Mouse (Mus musculus) forebrain, embryonic 15.5 days (tissue): ENCODE results near the gene Cd3g. TPM values are rescaled to one million over a fixed set of nuclear protein-coding genes. Genes with fewer than 3 reads are reported as not detected.
A peak's percentile ranks its signal among the peaks of the same experiment; 100 is the strongest.

Source experiments
- ATAC-seq: fragments of 200-750 bp; cut with Nextera tagmentation; replicated peaks from 2 replicates; pipeline ENCODE4 v1.8.0; 2017; ENCODE audit warnings: mild to moderate bottlenecking, moderate TSS enrichment, moderate library complexity
- H3K27ac ChIP-seq: fragments of 300-500 bp; sonication (generic); replicated peaks from 2 replicates; pipeline ENCODE4 v1.5.1; 2015; ENCODE audit warnings: mild to moderate bottlenecking, inconsistent platforms
- H3K27me3 ChIP-seq: fragments of 300-500 bp; sonication (generic); 2 replicates; pipeline ENCODE4 v1.6.1; 2015; ENCODE audit warnings: inconsistent platforms
- H3K36me3 ChIP-seq: fragments of 300-500 bp; sonication (generic); 2 replicates; pipeline ENCODE4 v1.6.1; 2015; ENCODE audit warnings: mild to moderate bottlenecking, inconsistent platforms
- H3K4me1 ChIP-seq: fragments of 300-500 bp; sonication (generic); 2 replicates; pipeline ENCODE4 v1.6.1; 2015; ENCODE audit warnings: inconsistent platforms
- H3K4me2 ChIP-seq: fragments of 300-500 bp; sonication (generic); replicated peaks from 2 replicates; pipeline ENCODE4 v1.6.1; 2015; ENCODE audit warnings: mild to moderate bottlenecking, inconsistent platforms
- H3K4me3 ChIP-seq: fragments of 300-500 bp; sonication (generic); 2 replicates; pipeline ENCODE4 v1.5.1; 2015; ENCODE audit warnings: mild to moderate bottlenecking, inconsistent platforms
- H3K9ac ChIP-seq: fragments of 300-500 bp; sonication (generic); replicated peaks from 2 replicates; pipeline ENCODE4 v1.6.1; 2015; ENCODE audit warnings: mild to moderate bottlenecking, inconsistent platforms
- H3K9me3 ChIP-seq: fragments of 300-500 bp; sonication (generic); 2 replicates; pipeline ENCODE4 v1.6.1; 2016; ENCODE audit warnings: inconsistent platforms
- WGBS: fragments of 180-500 bp; shearing (Covaris S2); methylation state at CpG from one replicate; pipeline ENCODE4 v1.1.7; 2015; ENCODE audit warnings: mixed read lengths; 5-methylcytosine and 5-hydroxymethylcytosine counted together
- polyA plus RNA-seq: library from polyadenylated mRNA; unstranded; fragments of >200 nt; fragmentation: Nextera tagmentation; extraction: Ambion mirVana; gene quantifications from 2 replicates; pipeline ENCODE4 v1.2.1, GENCODE M21; 2015

Cd3g gene
- polyA plus RNA-seq, 1 experiment from 2014 or later = not detected

DNA sequence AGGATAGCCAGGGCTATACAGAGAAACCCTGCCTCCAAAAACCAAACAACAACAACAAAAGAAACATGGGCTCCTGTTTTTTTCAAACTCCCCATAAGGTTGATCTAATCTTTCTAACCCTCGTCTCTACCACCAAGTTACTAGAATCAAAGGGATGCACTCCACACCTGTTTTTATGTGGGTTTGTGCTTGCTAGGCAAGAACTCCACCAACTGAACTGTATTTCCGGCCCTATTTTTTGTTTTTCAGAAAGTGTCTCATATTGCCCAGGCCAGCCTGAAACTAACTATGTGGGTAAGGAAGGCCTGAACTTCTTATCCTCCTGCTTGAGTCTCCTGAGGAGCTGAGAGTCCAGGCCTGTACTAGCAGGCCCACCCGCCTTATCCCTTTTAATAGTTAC, 25.8 kb downstream of the Cd3g start:
- no peaks in the 10 kb centered on the region for H3K9me3 ChIP-seq
- no peak for ATAC-seq
- H3K4me1 ChIP-seq = no peaks in the 10 kb centered on the region
- peaks cover 88% of the 10 kb centered on the region for H3K36me3 ChIP-seq
- no peak overlapping the region for H3K27ac ChIP-seq
- no peaks in the 10 kb centered on the region for H3K27me3 ChIP-seq
- WGBS = 87% methylated on average over 3 of the region's 3 CpGs
- H3K4me2 ChIP-seq = no peak overlapping the region
- H3K4me3 ChIP-seq = no peak overlapping the region
- H3K9ac ChIP-seq = no peak overlapping the region

DNA sequence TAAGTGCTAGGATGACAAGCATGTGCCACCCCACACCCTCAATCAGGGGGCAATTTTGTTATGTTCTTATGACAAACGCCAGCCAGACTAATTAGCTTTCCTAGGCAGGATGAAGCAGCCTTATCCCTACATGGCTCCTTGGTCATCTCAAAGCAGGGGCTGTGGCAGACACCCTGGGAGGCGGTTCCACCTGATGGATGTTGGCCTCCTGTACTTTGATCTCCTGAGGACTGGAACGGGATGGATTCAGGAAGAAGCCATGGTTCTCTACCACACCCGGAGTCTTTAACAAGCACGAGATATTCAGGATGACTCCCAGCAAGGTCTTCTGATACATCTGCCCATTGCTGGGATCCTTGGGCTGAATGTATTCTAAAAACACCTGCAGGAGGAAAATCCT, 32.4 kb downstream of the Cd3g start:
- H3K4me2 ChIP-seq = no peak overlapping the region
- 89% methylated on average over 5 of the region's 5 CpGs for WGBS
- H3K9ac ChIP-seq = no peak overlapping the region
- no peak overlapping the region for H3K27ac ChIP-seq
- H3K27me3 ChIP-seq = no peaks in the 10 kb centered on the region
- H3K4me1 ChIP-seq = no peaks in the 10 kb centered on the region
- peaks cover 93% of the 10 kb centered on the region for H3K36me3 ChIP-seq
- H3K9me3 ChIP-seq = no peaks in the 10 kb centered on the region
- H3K4me3 ChIP-seq = no peak overlapping the region
- ATAC-seq = no peak

DNA sequence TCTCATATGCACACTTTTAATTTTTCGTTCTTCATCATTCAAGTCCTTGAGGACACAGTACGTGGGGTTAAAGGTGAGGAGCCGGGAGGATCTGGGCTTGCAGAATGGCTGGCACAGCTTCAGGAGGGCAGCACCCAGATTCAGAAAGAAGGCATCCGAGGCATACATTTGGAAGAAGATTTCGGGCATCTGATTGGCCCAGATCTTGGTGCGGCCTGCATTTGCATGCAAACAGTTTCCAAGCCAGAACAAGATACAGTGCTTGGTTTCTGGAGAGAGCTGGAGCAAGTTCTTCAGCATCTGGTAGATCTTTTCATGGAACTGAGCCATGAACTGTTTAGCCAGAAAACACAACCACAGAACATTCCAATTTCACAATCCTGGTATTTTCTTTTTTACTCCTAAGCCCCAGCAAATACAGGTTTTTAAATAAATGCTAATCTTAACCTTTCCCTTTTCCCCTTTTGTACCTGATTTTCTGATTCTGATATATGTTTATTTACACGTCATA, 34.0 kb downstream of the Cd3g start:
- Histone ChIP-seq H3K4me1 (no peaks in the 10 kb centered on the region), H3K4me2 (no peak overlapping the region), H3K36me3 (peaks cover 93% of the 10 kb centered on the region), H3K9me3 (no peaks in the 10 kb centered on the region), H3K27ac (no peak overlapping the region), H3K4me3 (no peak overlapping the region), H3K27me3 (no peaks in the 10 kb centered on the region), H3K9ac (no peak overlapping the region)
- ATAC-seq = no peak
- WGBS = 90% methylated on average over 7 of the region's 7 CpGs

DNA sequence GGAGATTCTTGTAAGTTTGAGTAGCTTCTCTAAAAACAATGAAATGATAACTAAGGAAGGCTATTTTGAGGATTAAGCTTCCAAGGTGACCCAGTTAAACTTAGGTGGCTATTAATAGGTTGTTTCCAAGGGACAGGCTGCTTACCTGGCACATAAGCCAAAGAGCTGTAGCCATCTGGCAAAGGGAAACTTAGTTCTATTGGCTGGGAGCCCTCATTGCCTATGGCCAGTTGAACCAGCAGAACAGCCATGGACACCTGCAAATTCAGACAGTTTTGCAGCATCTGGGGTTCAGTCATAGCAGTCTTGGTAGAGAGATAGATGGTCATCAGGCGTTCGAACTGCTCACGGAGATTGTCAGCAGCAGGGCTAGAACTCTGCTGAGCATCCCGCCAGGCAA, 37.8 kb downstream of the Cd3g start:
- no peak overlapping the region for H3K4me2 ChIP-seq
- no peaks in the 10 kb centered on the region for H3K27me3 ChIP-seq
- H3K9me3 ChIP-seq = no peaks in the 10 kb centered on the region
- H3K9ac ChIP-seq = no peak overlapping the region
- no peak overlapping the region for H3K27ac ChIP-seq
- H3K4me1 ChIP-seq = no peaks in the 10 kb centered on the region
- no peak overlapping the region for H3K4me3 ChIP-seq
- peaks cover 91% of the 10 kb centered on the region for H3K36me3 ChIP-seq
- no peak for ATAC-seq
- 95% methylated on average over 4 of the region's 4 CpGs for WGBS

DNA sequence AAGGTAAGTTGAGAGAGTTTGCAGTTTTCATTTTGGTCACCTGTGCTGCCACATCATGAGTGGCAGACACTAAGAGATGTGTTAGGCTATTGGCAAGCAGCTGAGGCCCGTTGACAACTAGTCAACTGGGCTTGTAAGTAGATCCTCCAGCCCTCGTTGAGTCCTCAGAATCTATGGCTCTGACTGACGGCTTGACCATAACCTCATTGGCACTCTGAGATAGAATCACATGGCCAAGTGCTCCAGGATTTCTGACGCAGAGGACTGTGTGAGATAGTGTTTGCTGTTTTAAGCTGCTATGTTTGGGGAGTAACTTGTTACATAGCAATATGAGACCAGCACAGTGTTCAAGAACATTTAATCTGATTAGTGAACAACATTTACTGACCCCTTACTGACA, 38.5 kb downstream of the Cd3g start:
- Histone ChIP-seq H3K4me3 (no peak overlapping the region), H3K36me3 (peaks cover 91% of the 10 kb centered on the region)

DNA sequence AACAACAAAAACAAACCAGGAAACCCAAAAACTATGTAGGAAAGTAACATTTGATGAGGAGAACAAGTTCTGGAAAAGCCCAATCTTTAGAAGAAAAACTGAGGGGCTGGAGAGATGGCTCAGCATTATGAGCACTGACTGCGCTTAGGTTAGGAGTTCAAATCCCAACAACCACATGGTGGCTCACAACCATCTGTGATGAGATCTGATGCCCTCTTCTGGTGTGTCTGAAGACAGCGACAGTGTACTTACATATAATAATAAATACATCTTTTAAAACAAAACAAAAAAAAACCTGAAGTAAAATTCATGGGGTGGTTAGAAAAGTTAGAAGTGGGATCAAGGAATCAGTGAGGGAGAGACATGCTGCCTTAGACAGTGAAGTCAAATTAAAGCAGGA, 58.7 kb downstream of the Cd3g start:
- 67% methylated on average over 2 of the region's 2 CpGs for WGBS
- Histone ChIP-seq H3K27ac (peak overlapping the region; percentile 97), H3K27me3 (no peaks in the 10 kb centered on the region), H3K4me2 (peak overlapping the region; percentile 90), H3K9ac (no peak overlapping the region), H3K36me3 (peaks cover under 1% of the 10 kb centered on the region; the same call in 1 of the 2 replicates), H3K4me1 (peaks cover 22% of the 10 kb centered on the region), H3K9me3 (no peaks in the 10 kb centered on the region), H3K4me3 (peak overlapping the region; percentile 99)
- no peak for ATAC-seq

More for the DNA sequence above, 38.5 kb downstream of the Cd3g start:
- no peaks in the 10 kb centered on the region for H3K9me3 ChIP-seq
- no peaks in the 10 kb centered on the region for H3K4me1 ChIP-seq
- no peak overlapping the region for H3K9ac ChIP-seq
- H3K27me3 ChIP-seq = no peaks in the 10 kb centered on the region
- no peak overlapping the region for H3K4me2 ChIP-seq
- no peak overlapping the region for H3K27ac ChIP-seq
- no peak for ATAC-seq
- 88% methylated on average over 4 of the region's 4 CpGs for WGBS

DNA sequence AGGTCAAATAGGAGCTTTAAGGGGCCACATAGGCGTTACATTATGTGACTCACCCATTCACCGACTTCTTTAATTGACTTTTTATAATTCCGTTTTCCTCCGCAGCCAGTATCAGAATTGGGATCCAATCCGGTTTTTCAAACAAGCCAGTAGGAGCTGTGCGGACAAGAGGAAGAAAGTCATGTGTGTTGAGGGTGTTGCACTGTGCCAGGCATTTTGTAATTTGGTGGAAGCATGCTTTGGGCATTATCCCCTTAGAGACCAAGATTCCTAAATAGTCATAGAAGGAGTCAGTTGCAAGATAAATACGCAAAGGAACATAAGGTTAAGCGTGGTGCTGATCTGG, 59.1 kb downstream of the Cd3g start:
- peak overlapping the region; percentile 97 for H3K27ac ChIP-seq
- H3K9ac ChIP-seq = peak overlapping the region; percentile 96
- H3K27me3 ChIP-seq = no peaks in the 10 kb centered on the region
- H3K4me3 ChIP-seq = peak overlapping the region; percentile 99
- peak overlapping the region; percentile 90 for H3K4me2 ChIP-seq
- H3K4me1 ChIP-seq = peaks cover 22% of the 10 kb centered on the region
- H3K36me3 ChIP-seq = no peaks in the 10 kb centered on the region
- ATAC-seq = peak; percentile 92
- no peaks in the 10 kb centered on the region for H3K9me3 ChIP-seq
- WGBS = under 1% methylated on average over 8 of the region's 8 CpGs

DNA sequence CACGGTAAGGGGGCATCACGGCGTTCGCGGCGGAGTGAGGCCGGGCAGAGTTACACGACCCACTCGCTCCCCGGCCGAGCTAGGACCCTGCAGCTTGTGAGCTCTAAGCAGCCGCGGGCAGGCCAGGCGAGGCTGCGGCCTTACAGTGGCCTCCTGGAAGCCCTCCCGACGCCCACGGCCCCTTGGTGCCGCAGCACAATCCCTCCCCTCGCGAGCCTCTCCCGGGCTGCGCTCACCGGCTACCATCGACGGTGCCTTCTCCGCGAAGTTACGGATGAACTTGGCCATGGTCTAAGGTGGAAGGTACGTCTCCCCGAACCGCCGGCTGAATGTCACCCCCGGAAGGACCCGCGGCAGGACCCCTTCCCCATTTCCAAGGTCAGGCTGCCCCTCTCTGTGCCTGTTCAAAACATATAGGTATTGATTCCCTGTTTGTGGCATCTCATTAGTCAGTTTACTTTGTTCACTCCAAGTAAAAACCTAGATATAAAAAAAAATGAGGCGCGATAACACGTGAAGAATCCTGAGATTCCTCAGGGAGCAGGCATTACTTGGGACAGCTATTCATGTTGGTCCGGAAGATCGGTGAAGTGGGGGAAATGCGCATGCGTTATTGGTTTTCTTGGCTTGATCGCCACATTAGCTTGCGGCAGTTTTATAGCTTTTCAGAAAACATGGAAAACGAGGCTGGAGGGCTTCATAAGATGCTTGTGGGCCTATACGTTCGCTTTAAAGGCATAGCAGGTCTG, 59.7 kb downstream of the Cd3g start, which contains the start of gene Atp5l:
Gene Atp5l (minus strand): TSS at position 369 of the 749 bp plus-strand sequence.
- peak within 1 kb of the TSS; percentile 97 for H3K27ac ChIP-seq
- peak; percentile 90 for ATAC-seq
- no peaks in the 10 kb centered on the region for H3K9me3 ChIP-seq
- no peaks in the 10 kb centered on the region for H3K27me3 ChIP-seq
- H3K9ac ChIP-seq = peak within 1 kb of the TSS; percentile 96
- WGBS = under 1% methylated on average over 47 of the region's 48 CpGs
- H3K4me2 ChIP-seq = peak within 1 kb of the TSS; percentile 90
- H3K36me3 ChIP-seq = no peaks in the 10 kb centered on the region
- H3K4me3 ChIP-seq = peak within 1 kb of the TSS; percentile 99
- peaks cover 24% of the 10 kb centered on the region for H3K4me1 ChIP-seq

DNA sequence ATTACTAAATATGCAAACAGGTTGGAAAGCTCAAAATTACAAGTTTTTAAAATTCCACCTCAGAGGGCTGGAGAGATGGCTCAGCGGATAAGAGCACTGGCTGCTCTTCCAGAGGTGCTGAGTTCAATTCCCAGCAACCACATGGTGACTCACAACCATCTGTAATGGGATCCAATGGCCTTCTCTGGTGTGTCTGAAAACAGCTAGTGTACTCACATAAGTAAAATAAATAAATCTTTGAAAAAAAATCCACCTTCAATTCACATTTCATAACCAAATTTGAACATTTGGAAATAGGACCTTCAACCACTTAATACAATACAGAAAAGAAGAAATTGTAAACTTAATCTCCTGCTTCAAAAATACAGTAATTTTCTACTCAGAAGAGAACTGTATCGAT, 60.6 kb downstream of the Cd3g start:
- peak overlapping the region; percentile 90 for H3K4me2 ChIP-seq
- ATAC-seq = no peak
- no peak overlapping the region for H3K27ac ChIP-seq
- no peaks in the 10 kb centered on the region for H3K36me3 ChIP-seq
- H3K4me3 ChIP-seq = peak overlapping the region; percentile 99
- 29% methylated on average over 2 of the region's 2 CpGs for WGBS
- H3K9ac ChIP-seq = peak overlapping the region; percentile 96
- no peaks in the 10 kb centered on the region for H3K9me3 ChIP-seq
- H3K4me1 ChIP-seq = peaks cover 34% of the 10 kb centered on the region
- H3K27me3 ChIP-seq = no peaks in the 10 kb centered on the region

Other genes starting within 250 kb of the Cd3g start
- gene Phldb1, start 245.2 kb downstream of the Cd3g start, polyA plus RNA-seq = 46.4 and 50.0 TPM in 2 replicates
- gene Arcn1, start 212.6 kb downstream of the Cd3g start, polyA plus RNA-seq = 134 and 139 TPM in 2 replicates
- gene Ift46, start 212.5 kb downstream of the Cd3g start, polyA plus RNA-seq = 174 and 179 TPM in 2 replicates
- gene Tmem25, start 181.1 kb downstream of the Cd3g start, polyA plus RNA-seq = 6.9 and 7.5 TPM in 2 replicates
- 0.36 TPM in 1 of 2 replicates, not detected in the other for gene Ttc36, start 177.4 kb downstream of the Cd3g start, polyA plus RNA-seq
- 30.3 and 31.6 TPM in 2 replicates for gene Kmt2a, start 99.1 kb downstream of the Cd3g start, polyA plus RNA-seq
- 730 and 763 TPM in 2 replicates for gene Atp5l, start 59.7 kb downstream of the Cd3g start, polyA plus RNA-seq
- gene Ube4a, start 14.8 kb downstream of the Cd3g start, polyA plus RNA-seq = 37.0 and 39.0 TPM in 2 replicates
- gene Cd3d, start 1.4 kb upstream of the Cd3g start, polyA plus RNA-seq = not detected in 2 replicates
- not detected in 2 replicates for gene Cd3e, start 29.2 kb upstream of the Cd3g start, polyA plus RNA-seq
- 0.34 and 0.63 TPM in 2 replicates for gene Mpzl2, start 59.4 kb upstream of the Cd3g start, polyA plus RNA-seq
- gene Mpzl3, start 74.8 kb upstream of the Cd3g start, polyA plus RNA-seq = 1.1 and 1.5 TPM in 2 replicates
- 0.45 TPM in 1 of 2 replicates, not detected in the other for gene Jaml, start 98.8 kb upstream of the Cd3g start, polyA plus RNA-seq
- gene Scn2b, start 137.4 kb upstream of the Cd3g start, polyA plus RNA-seq = 5.3 and 5.7 TPM in 2 replicates
- 0.10 and 0.34 TPM in 2 replicates for gene Scn4b, start 158.0 kb upstream of the Cd3g start, polyA plus RNA-seq
- gene BC049352, start 201.6 kb upstream of the Cd3g start, polyA plus RNA-seq = 0.10 TPM in 1 of 2 replicates, not detected in the other
- gene Tmprss4, start 223.7 kb upstream of the Cd3g start, polyA plus RNA-seq = not detected in 2 replicates